ENCODE assay signal across 8 mouse cellular contexts in genomic region chrX:102478965-102479364, GRCm38 (mm10). TPM values are rescaled to one million over a fixed set of nuclear protein-coding genes. Genes with fewer than 3 reads are reported as not detected.
DNase-seq lines count a peak whose midpoint lies in the region; ATAC-seq and TF ChIP-seq lines count a peak whose summit lies in the region.

No protein-coding gene starts in this region.

- H3K4me3 ChIP-seq in heart, postnatal 0 days (ENCODE audit: low read depth, low read length), result no peak overlapping the region
- no peak overlapping the region for H3K4me3 ChIP-seq in thymus, adult 2 months (ENCODE audit: control insufficient read depth, insufficient read depth, low read length)
- no peak overlapping the region for H3K4me3 ChIP-seq in lung, embryonic 14.5 days (ENCODE audit: low read depth, low read length)
- H3K4me3 ChIP-seq in neural tube, embryonic 15.5 days (replicated peaks), result no peak overlapping the region

- no peaks in the 10 kb centered on the region for H3K36me3 ChIP-seq in heart, postnatal 0 days (replicated peaks; ENCODE audit: control insufficient read depth, insufficient read depth, low read length)
- H3K36me3 ChIP-seq in thymus, adult 2 months (ENCODE audit: control insufficient read depth, insufficient read depth, low read length), result no peaks in the 10 kb centered on the region
- H3K36me3 ChIP-seq in lung, embryonic 14.5 days (ENCODE audit: insufficient read depth), result no peaks in the 10 kb centered on the region
- no peaks in the 10 kb centered on the region for H3K36me3 ChIP-seq in neural tube, embryonic 15.5 days

- no peak for TF ChIP-seq POLR2A in thymus, adult 2 months (IDR thresholded peaks at IDR 0.05; ENCODE audit: control insufficient read depth, extremely low read depth, insufficient read depth, low read length, poor library complexity)

- no peak for ATAC-seq in heart, postnatal 0 days (ENCODE audit: insufficient read depth, low read depth)
- no peak for ATAC-seq in lung, embryonic 14.5 days (ENCODE audit: insufficient read depth)
- no peak for ATAC-seq in neural tube, embryonic 15.5 days (ENCODE audit: low FRiP score)

- no peak for TF ChIP-seq EP300 in heart, postnatal 0 days (IDR thresholded peaks at IDR 0.05; ENCODE audit: low read depth)

- H3K9ac ChIP-seq in heart, postnatal 0 days (replicated peaks; ENCODE audit: low read depth, low read length), result no peak overlapping the region
- no peak overlapping the region for H3K9ac ChIP-seq in lung, embryonic 14.5 days
- H3K9ac ChIP-seq in neural tube, embryonic 15.5 days (replicated peaks), result no peak overlapping the region

- peak; percentile 41 for DNase-seq in heart, postnatal 0 days (ENCODE audit: low spot score)
- DNase-seq in heart, postnatal 25 days (ENCODE audit: low spot score), result no peak
- peak; percentile 5 for DNase-seq in thymus, adult 2 months
- DNase-seq in thymus, postnatal 36 days, result no peak
- DNase-seq in cerebellum, adult 9-10 months, result peak; percentile 81
- peak; percentile 81 for DNase-seq in lung, embryonic 14.5 days
- no peak for DNase-seq in gastrocnemius, postnatal 14 days

- H3K27ac ChIP-seq in heart, postnatal 0 days (ENCODE audit: low read depth), result no peak overlapping the region
- H3K27ac ChIP-seq in thymus, adult 2 months (ENCODE audit: control insufficient read depth, insufficient read depth, low read length), result no peak overlapping the region
- H3K27ac ChIP-seq in lung, embryonic 14.5 days (ENCODE audit: low read depth), result no peak overlapping the region
- no peak overlapping the region for H3K27ac ChIP-seq in neural tube, embryonic 15.5 days (replicated peaks)

- H3K4me1 ChIP-seq in heart, postnatal 0 days (ENCODE audit: control insufficient read depth, insufficient read depth), result no peaks in the 10 kb centered on the region
- no peaks in the 10 kb centered on the region for H3K4me1 ChIP-seq in thymus, adult 2 months (replicated peaks; ENCODE audit: control insufficient read depth, insufficient read depth, low read length)
- H3K4me1 ChIP-seq in lung, embryonic 14.5 days (ENCODE audit: insufficient read depth), result no peaks in the 10 kb centered on the region
- no peaks in the 10 kb centered on the region for H3K4me1 ChIP-seq in neural tube, embryonic 15.5 days

- no peaks in the 10 kb centered on the region for H3K27me3 ChIP-seq in heart, postnatal 0 days (ENCODE audit: control insufficient read depth, insufficient read depth, low read length)
- no peaks in the 10 kb centered on the region for H3K27me3 ChIP-seq in thymus, adult 2 months (ENCODE audit: control insufficient read depth, insufficient read depth, low read length)
- H3K27me3 ChIP-seq in lung, embryonic 14.5 days (ENCODE audit: insufficient read depth, low read length), result no peaks in the 10 kb centered on the region
- H3K27me3 ChIP-seq in neural tube, embryonic 15.5 days (replicated peaks), result no peaks in the 10 kb centered on the region; the same call in 1 of the 2 replicates

- H3K4me2 ChIP-seq in heart, postnatal 0 days (ENCODE audit: low read depth, low read length), result no peak overlapping the region
- no peak overlapping the region for H3K4me2 ChIP-seq in lung, embryonic 14.5 days
- no peak overlapping the region for H3K4me2 ChIP-seq in neural tube, embryonic 15.5 days

- no peaks in the 10 kb centered on the region for H3K9me3 ChIP-seq in heart, postnatal 0 days (replicated peaks; ENCODE audit: control insufficient read depth, low read length)
- no peaks in the 10 kb centered on the region for H3K9me3 ChIP-seq in lung, embryonic 14.5 days (ENCODE audit: low read depth, low read length)
- no peaks in the 10 kb centered on the region for H3K9me3 ChIP-seq in neural tube, embryonic 15.5 days (replicated peaks)

- 24% methylated on average over 4 of the region's 4 CpGs for WGBS in heart, postnatal 0 days
- WGBS in thymus, adult 2 months, result 46% methylated on average over 4 of the region's 4 CpGs
- WGBS in lung, embryonic 14.5 days, result 23% methylated on average over 4 of the region's 4 CpGs
- WGBS in neural tube, embryonic 15.5 days, result 28% methylated on average over 4 of the region's 4 CpGs

- peak; percentile 71 for TF ChIP-seq CTCF in heart, postnatal 0 days (IDR thresholded peaks at IDR 0.05; ENCODE audit: low read depth)
- no peak for TF ChIP-seq CTCF in thymus, adult 2 months (IDR thresholded peaks at IDR 0.05; ENCODE audit: borderline replicate concordance, control insufficient read depth, extremely low read depth, insufficient read depth, low read length, poor library complexity)
- TF ChIP-seq CTCF in lung, embryonic 14.5 days (IDR thresholded peaks at IDR 0.05; ENCODE audit: low read depth), result peak; percentile 77

- intact Hi-C loops in heart, postnatal 25 days (cut with DNase I), result loop anchor here (2.0 to 10.0 kb wide), 3 partner anchors 234 to 320 kb away; no protein-coding TSS in a partner anchor
- intact Hi-C loops in gastrocnemius, postnatal 14 days (cut with DNase I; ENCODE audit: low total_unique reads), result loop anchor here (5.0 kb wide), 1 partner anchor 262 kb away; no protein-coding TSS in a partner anchor

RNA-seq across cellular contexts. Expression of gene Hdac8, which starts 26.2 kb away (rescaled TPM):
- 0.38 and 9.0 TPM in 2 replicates for total RNA-seq in heart, postnatal 0 days (2014; rRNA removed; ENCODE audit: low replicate concordance)
- polyA plus RNA-seq in heart, postnatal 0 days (2015; fragmentation: Nextera tagmentation; extraction: Ambion mirVana), result 3.6 and 4.0 TPM in 2 replicates
- total RNA-seq in heart, postnatal 25 days (2021), result 1 to 10 TPM; 3.2 to 3.9 TPM
- 6.2 and 6.7 TPM in 2 replicates for polyA plus RNA-seq in thymus, adult 2 months (2012; rRNA removed)
- 3.1 and 3.9 TPM in 2 replicates for polyA plus RNA-seq in lung, embryonic 14.5 days (2014; fragmentation: Nextera tagmentation; extraction: Ambion mirVana)
- 8.7 and 9.7 TPM in 2 replicates for polyA plus RNA-seq in neural tube, embryonic 15.5 days (2015; fragmentation: Nextera tagmentation; extraction: Ambion mirVana)
- total RNA-seq in gastrocnemius, postnatal 14 days (2021), result 1 to 10 TPM; 2.9 to 3.9 TPM

Comparison
In these comparisons a context has a peak if more than half of its experiments do, and no peak if none do; other contexts are left out.
1. DNase-seq: peak in heart, postnatal 0 days (single experiment), thymus, adult 2 months (single experiment), cerebellum, adult 9-10 months (single experiment) and lung, embryonic 14.5 days (single experiment); none in heart, postnatal 25 days (single experiment), thymus, postnatal 36 days (0 of 2) and gastrocnemius, postnatal 14 days (single experiment).